34 mouse cellular contexts compared by ENCODE assay signal in the genomic region with DNA sequence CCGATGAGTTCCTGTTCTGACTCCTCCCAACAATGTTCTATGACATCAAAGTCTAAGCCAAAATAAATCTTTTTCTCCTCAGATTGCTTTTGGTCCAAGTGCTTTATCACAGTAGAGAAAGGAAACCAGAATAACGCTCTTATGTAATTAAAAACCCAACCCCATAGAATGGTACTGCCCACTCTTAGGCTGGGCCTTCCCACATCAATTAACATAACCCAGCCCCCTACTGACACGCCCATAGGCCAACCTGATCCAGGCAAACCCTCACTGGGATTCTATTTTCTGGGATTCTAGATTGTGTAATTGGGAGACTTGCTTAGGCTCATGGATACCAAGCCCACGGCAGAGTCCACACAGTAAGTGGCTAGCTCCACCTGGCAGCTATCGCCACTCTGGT. TPM values are rescaled to one million over a fixed set of nuclear protein-coding genes. Genes with fewer than 3 reads are reported as not detected.
DNase-seq lines count a peak whose midpoint lies in the region; ATAC-seq and TF ChIP-seq lines count a peak whose summit lies in the region.
"Had no signal": no experiment of that assay in that cellular context is flagged by ENCODE, and none has a peak within 500 bp of the region (broad histone marks: within the 10 kb centered on the region; RNA-seq: fewer than 3 reads in every experiment).

No protein-coding gene starts in this region.

- DNase-seq in heart, adult 11 months, result peak; percentile 95
- DNase-seq in lung, postnatal 36 days, result peak; percentile 35
- DNase-seq in lung, adult 2 months, result no peak
- peak; percentile 80 for DNase-seq in R1 (ENCODE audit: low read depth, low spot score)
- no peak for DNase-seq in kidney, postnatal 14 days
- no peak for DNase-seq in hindbrain, embryonic 14.5 days (ENCODE audit: low spot score)
- DNase-seq: adrenal gland, adult 8-10 months; cerebellum, adult 8-10 months; forebrain, postnatal 0 days; gastrocnemius, postnatal 25 days; heart, adult 18-20 months; heart, postnatal 14 days; left cerebral cortex, postnatal 4 days; right cerebral cortex, adult 18-20 months; thymus, adult 18-20 months; thymus, postnatal 25 days had no signal

- H3K27ac ChIP-seq in heart, embryonic 11.5 days (ENCODE audit: low read depth, low read length), result no peak overlapping the region
- H3K27ac ChIP-seq in hindbrain, embryonic 14.5 days, result no peak overlapping the region
- H3K27ac ChIP-seq: embryonic facial prominence, embryonic 12.5 days; forebrain, embryonic 10.5 days; hindbrain, embryonic 10.5 days; kidney, embryonic 15.5 days; layer of hippocampus, adult 2 months; liver, embryonic 15.5 days; midbrain, embryonic 12.5 days; neural tube, embryonic 12.5 days had no signal

- H3K4me3 ChIP-seq in heart, embryonic 11.5 days (ENCODE audit: low read depth, low read length), result no peak overlapping the region
- H3K4me3 ChIP-seq in lung, adult 2 months (replicated peaks; ENCODE audit: extremely low read depth, low read depth, low read length), result no peak overlapping the region
- H3K4me3 ChIP-seq in hindbrain, embryonic 14.5 days (replicated peaks; ENCODE audit: low read length), result no peak overlapping the region
- H3K4me3 ChIP-seq: embryonic facial prominence, embryonic 12.5 days; forebrain, embryonic 10.5 days; hindbrain, embryonic 10.5 days; kidney, embryonic 15.5 days; layer of hippocampus, adult 2 months; liver, embryonic 15.5 days; midbrain, embryonic 12.5 days; myocyte; neural tube, embryonic 12.5 days had no signal

- H3K36me3 ChIP-seq in heart, embryonic 11.5 days (ENCODE audit: control insufficient read depth, insufficient read depth, low read length), result peaks cover 20% of the 10 kb centered on the region
- peaks cover 19% of the 10 kb centered on the region for H3K36me3 ChIP-seq in hindbrain, embryonic 14.5 days (replicated peaks; ENCODE audit: control insufficient read depth, insufficient read depth)

- TF ChIP-seq CTCF in lung, adult 2 months (IDR thresholded peaks at IDR 0.05; ENCODE audit: insufficient read depth, low read length), result no peak

- H3K9me3 ChIP-seq in heart, embryonic 11.5 days (replicated peaks; ENCODE audit: control insufficient read depth, low read length), result no peaks in the 10 kb centered on the region
- H3K9me3 ChIP-seq in hindbrain, embryonic 14.5 days (ENCODE audit: control insufficient read depth, low read length), result no peaks in the 10 kb centered on the region
- H3K9me3 ChIP-seq: embryonic facial prominence, embryonic 12.5 days; forebrain, embryonic 10.5 days; hindbrain, embryonic 10.5 days; kidney, embryonic 15.5 days; liver, embryonic 15.5 days; megakaryocyte, embryonic 14.5 days; neural tube, embryonic 12.5 days had no signal

- 91% methylated on average over 5 of the region's 5 CpGs for WGBS in heart, embryonic 11.5 days (ENCODE audit: insufficient replicate concordance)
- 73% methylated on average over 5 of the region's 5 CpGs for WGBS in lung, adult 2 months
- 92% methylated on average over 5 of the region's 5 CpGs for WGBS in hindbrain, embryonic 14.5 days

- no peak overlapping the region for H3K4me2 ChIP-seq in heart, embryonic 11.5 days
- H3K4me2 ChIP-seq in hindbrain, embryonic 14.5 days (replicated peaks), result no peak overlapping the region
- H3K4me2 ChIP-seq: embryonic facial prominence, embryonic 12.5 days; kidney, embryonic 15.5 days; liver, embryonic 15.5 days; midbrain, embryonic 12.5 days; neural tube, embryonic 12.5 days had no signal

- no peak for TF ChIP-seq POLR2A in lung, adult 2 months (IDR thresholded peaks at IDR 0.05; ENCODE audit: borderline replicate concordance, extremely low read depth, low read depth, low read length)

- no peak overlapping the region for H3K9ac ChIP-seq in heart, embryonic 11.5 days (ENCODE audit: low read depth, low read length)
- H3K9ac ChIP-seq in hindbrain, embryonic 14.5 days, result no peak overlapping the region
- H3K9ac ChIP-seq: embryonic facial prominence, embryonic 12.5 days; forebrain, postnatal 0 days; kidney, embryonic 15.5 days; liver, embryonic 15.5 days; midbrain, embryonic 12.5 days; neural tube, embryonic 12.5 days had no signal

- no peaks in the 10 kb centered on the region for H3K27me3 ChIP-seq in heart, embryonic 11.5 days (ENCODE audit: control insufficient read depth, insufficient read depth, low read length)
- no peaks in the 10 kb centered on the region for H3K27me3 ChIP-seq in hindbrain, embryonic 14.5 days (ENCODE audit: control insufficient read depth, insufficient read depth, low read length)
- H3K27me3 ChIP-seq: embryonic facial prominence, embryonic 12.5 days; kidney, embryonic 15.5 days; liver, embryonic 15.5 days; megakaryocyte, embryonic 14.5 days; midbrain, embryonic 12.5 days; neural tube, embryonic 12.5 days had no signal

- H3K4me1 ChIP-seq in heart, embryonic 11.5 days (ENCODE audit: control insufficient read depth, insufficient read depth, low read length), result peaks cover 47% of the 10 kb centered on the region
- peaks cover 20% of the 10 kb centered on the region for H3K4me1 ChIP-seq in lung, adult 2 months (ENCODE audit: control insufficient read depth, insufficient read depth, low read length)
- peaks cover 29% of the 10 kb centered on the region for H3K4me1 ChIP-seq in hindbrain, embryonic 14.5 days (replicated peaks; ENCODE audit: control insufficient read depth, insufficient read depth, low read length)

- ATAC-seq in heart, embryonic 11.5 days (replicated peaks; ENCODE audit: insufficient number of reproducible peaks, low FRiP score, low TSS enrichment), result no peak
- ATAC-seq in hindbrain, embryonic 14.5 days (ENCODE audit: low FRiP score), result no peak
- ATAC-seq: forebrain, postnatal 0 days; hindbrain, embryonic 16.5 days had no signal

RNA-seq across cellular contexts. Expression of a gene that starts 9.7 kb away (rescaled TPM):
- 59.2 and 63.4 TPM in 2 replicates for polyA plus RNA-seq in heart, embryonic 11.5 days (2014; fragmentation: Nextera tagmentation; extraction: Ambion mirVana)
- polyA plus RNA-seq in lung, adult 2 months (2012; rRNA removed), result 95.0 and 116 TPM in 2 replicates
- 44.7 and 46.7 TPM in 2 replicates for polyA plus RNA-seq in hindbrain, embryonic 14.5 days (2014; fragmentation: Nextera tagmentation; extraction: Ambion mirVana)

RNA-seq across cellular contexts. Expression of a gene that starts 18.8 kb away (rescaled TPM):
- not detected in 2 replicates for polyA plus RNA-seq in heart, embryonic 11.5 days (2014; fragmentation: Nextera tagmentation; extraction: Ambion mirVana)
- 4.7 TPM in 1 of 2 replicates, not detected in the other for polyA plus RNA-seq in lung, adult 2 months (2012; rRNA removed)
- not detected in 2 replicates for polyA plus RNA-seq in hindbrain, embryonic 14.5 days (2014; fragmentation: Nextera tagmentation; extraction: Ambion mirVana)
- polyA plus RNA-seq: embryonic facial prominence, embryonic 12.5 days; forebrain, embryonic 10.5 days; forebrain, postnatal 0 days; heart, embryonic 14.5 days; hindbrain, embryonic 10.5 days; hindbrain, embryonic 16.5 days; intestine, embryonic 14.5 days; kidney, embryonic 15.5 days; limb, embryonic 14.5 days; liver, embryonic 15.5 days; lung, embryonic 16.5 days; midbrain, embryonic 12.5 days; midbrain, postnatal 0 days; myocyte; neural tube, embryonic 12.5 days; stomach, embryonic 14.5 days had no signal

RNA-seq across cellular contexts. Expression of a gene that starts 39.0 kb away (rescaled TPM):
- polyA plus RNA-seq in heart, embryonic 11.5 days (2014; fragmentation: Nextera tagmentation; extraction: Ambion mirVana), result not detected in 2 replicates
- 1.5 and 37.8 TPM in 2 replicates for polyA plus RNA-seq in lung, adult 2 months (2012; rRNA removed)
- polyA plus RNA-seq in hindbrain, embryonic 14.5 days (2014; fragmentation: Nextera tagmentation; extraction: Ambion mirVana), result not detected in 2 replicates
- polyA plus RNA-seq: embryonic facial prominence, embryonic 12.5 days; forebrain, embryonic 10.5 days; heart, embryonic 14.5 days; hindbrain, embryonic 10.5 days; hindbrain, embryonic 16.5 days; lung, embryonic 16.5 days; midbrain, embryonic 12.5 days; midbrain, postnatal 0 days; myocyte; neural tube, embryonic 12.5 days; stomach, embryonic 14.5 days had no signal

Comparison
In these comparisons a context has a peak if more than half of its experiments do, and no peak if none do; other contexts are left out.
1. DNase-seq: peak in heart, adult 11 months (single experiment), lung, postnatal 36 days (single experiment) and R1 (single experiment); none in lung, adult 2 months (single experiment), kidney, postnatal 14 days (single experiment) and hindbrain, embryonic 14.5 days (single experiment).